Mouse (Mus musculus): ENCODE measurements around the gene Coil.
"Not testable (repeated sequence)": the region's sequence is repeated elsewhere in the genome, so short reads cannot be mapped to it uniquely, and the experiment has no call there.

Gene Coil

GRCm38 (mm10) chr11:89007582-89007981, 37.5 kb downstream of the Coil start:
- no peak for DNase-seq

GRCm38 (mm10) chr11:89009066-89009465, 39.0 kb downstream of the Coil start:
- DNase-seq = no peak

- DNase-seq = no peak
These were observed 39.4 kb downstream of the Coil start for GRCm38 (mm10) chr11:89009496-89009895.

- no peak for DNase-seq
These were observed 42.2 kb downstream of the Coil start for GRCm38 (mm10) chr11:89012241-89012640.

- no peak for DNase-seq
These were observed 47.6 kb downstream of the Coil start for GRCm38 (mm10) chr11:89017514-89018182.

- DNase-seq = no peak
These were observed 50.7 kb downstream of the Coil start for GRCm38 (mm10) chr11:89020681-89021305.

GRCm38 (mm10) chr11:89021687-89022086, 51.6 kb downstream of the Coil start:
- DNase-seq = no peak

- no peak for DNase-seq
These were observed 52.2 kb downstream of the Coil start for GRCm38 (mm10) chr11:89022120-89022731.

- DNase-seq = no peak
These were observed 53.4 kb downstream of the Coil start for GRCm38 (mm10) chr11:89023477-89023876.

GRCm38 (mm10) chr11:89024181-89024881, 54.3 kb downstream of the Coil start:
- DNase-seq = peak; percentile 19

GRCm38 (mm10) chr11:89025603-89026002, 55.6 kb downstream of the Coil start:
- no peak for DNase-seq

GRCm38 (mm10) chr11:89026117-89026516, 56.1 kb downstream of the Coil start:
- no peak for DNase-seq

- DNase-seq = no peak
These were observed 57.9 kb downstream of the Coil start for GRCm38 (mm10) chr11:89027955-89028361.

- no peak for DNase-seq
These were observed 58.9 kb downstream of the Coil start for GRCm38 (mm10) chr11:89028871-89029405.

- DNase-seq = no peak
These were observed 60.5 kb downstream of the Coil start for GRCm38 (mm10) chr11:89030552-89030951.

- DNase-seq = no peak
These were observed 61.1 kb downstream of the Coil start for GRCm38 (mm10) chr11:89031189-89031588.

GRCm38 (mm10) chr11:89034592-89034991, 64.5 kb downstream of the Coil start:
- no peak for DNase-seq

GRCm38 (mm10) chr11:89035552-89035951, 65.5 kb downstream of the Coil start:
- DNase-seq = no peak

GRCm38 (mm10) chr11:89038496-89038895, 68.4 kb downstream of the Coil start:
- DNase-seq = no peak

GRCm38 (mm10) chr11:89039325-89039724, 69.3 kb downstream of the Coil start:
- DNase-seq = peak; percentile 25

GRCm38 (mm10) chr11:89041073-89041472, 71.0 kb downstream of the Coil start:
- not testable (repeated sequence) for DNase-seq

Data from cerebellum, adult 8-10 months (tissue).